Mouse (Mus musculus): ENCODE measurements around the gene Lrrc4. TPM values are rescaled to one million over a fixed set of nuclear protein-coding genes. Genes with fewer than 3 reads are reported as not detected.

The Lrrc4 gene
- polyA plus RNA-seq, 1 experiment from 2014 or later, result 2.7 TPM

GRCm38 (mm10) chr6:28737601-28738000, 93.9 kb downstream of the Lrrc4 start:
- no peaks in the 10 kb centered on the region for H3K27me3 ChIP-seq (ENCODE audit: control insufficient read depth, insufficient read depth, low read length)
- ATAC-seq (ENCODE audit: low FRiP score), result no peak
- WGBS, result 95% methylated on average over 1 of the region's 1 CpGs

DNA sequence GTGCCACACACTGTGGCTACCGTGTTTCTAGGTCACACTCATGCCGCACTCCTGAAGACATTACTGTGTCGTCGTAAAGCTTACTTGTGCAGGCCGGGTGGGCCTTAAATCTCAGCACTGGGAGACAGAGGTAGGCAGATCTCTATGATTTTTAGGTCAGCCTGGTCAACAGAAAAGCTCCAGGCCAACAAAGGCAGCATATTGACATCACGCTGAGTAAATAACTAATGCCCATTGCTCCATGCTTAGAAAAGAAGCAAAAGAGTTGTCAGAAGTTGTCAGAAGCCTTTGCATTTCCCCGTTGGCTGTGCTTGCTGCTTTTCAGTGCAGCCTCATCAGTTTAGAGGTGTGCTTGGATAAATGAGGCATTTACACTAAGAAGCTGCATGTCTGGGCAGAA, 94.9 kb downstream of the Lrrc4 start:
- WGBS, result 79% methylated on average over 7 of the region's 7 CpGs
- no peak overlapping the region for H3K27ac ChIP-seq (ENCODE audit: low read depth, low read length)
- no peak overlapping the region for H3K9ac ChIP-seq (ENCODE audit: low read length)
- no peak overlapping the region for H3K4me3 ChIP-seq (ENCODE audit: low read depth, low read length)
- H3K9me3 ChIP-seq (ENCODE audit: control insufficient read depth, low read length), result no peaks in the 10 kb centered on the region
- H3K4me2 ChIP-seq, result no peak overlapping the region
- no peak for ATAC-seq (ENCODE audit: low FRiP score)
- no peaks in the 10 kb centered on the region for H3K36me3 ChIP-seq (ENCODE audit: control insufficient read depth, insufficient read depth, low read length)
- DNase-seq (ENCODE audit: low spot score, missing footprints), result no peak
- no peaks in the 10 kb centered on the region for H3K27me3 ChIP-seq (ENCODE audit: control insufficient read depth, insufficient read depth, low read length)
- no peaks in the 10 kb centered on the region for H3K4me1 ChIP-seq (ENCODE audit: control insufficient read depth, insufficient read depth, low read length)

More at GRCm38 (mm10) chr6:28737601-28738000, 93.9 kb downstream of the Lrrc4 start:
- Histone ChIP-seq H3K36me3 (ENCODE audit: control insufficient read depth, insufficient read depth, low read length) (no peaks in the 10 kb centered on the region), H3K27ac (ENCODE audit: low read depth, low read length) (no peak overlapping the region), H3K9me3 (ENCODE audit: control insufficient read depth, low read length) (no peaks in the 10 kb centered on the region), H3K4me3 (ENCODE audit: low read depth, low read length) (no peak overlapping the region), H3K4me1 (ENCODE audit: control insufficient read depth, insufficient read depth, low read length) (no peaks in the 10 kb centered on the region), H3K4me2 (no peak overlapping the region), H3K9ac (ENCODE audit: low read length) (no peak overlapping the region)
- DNase-seq (ENCODE audit: low spot score, missing footprints), result no peak

DNA sequence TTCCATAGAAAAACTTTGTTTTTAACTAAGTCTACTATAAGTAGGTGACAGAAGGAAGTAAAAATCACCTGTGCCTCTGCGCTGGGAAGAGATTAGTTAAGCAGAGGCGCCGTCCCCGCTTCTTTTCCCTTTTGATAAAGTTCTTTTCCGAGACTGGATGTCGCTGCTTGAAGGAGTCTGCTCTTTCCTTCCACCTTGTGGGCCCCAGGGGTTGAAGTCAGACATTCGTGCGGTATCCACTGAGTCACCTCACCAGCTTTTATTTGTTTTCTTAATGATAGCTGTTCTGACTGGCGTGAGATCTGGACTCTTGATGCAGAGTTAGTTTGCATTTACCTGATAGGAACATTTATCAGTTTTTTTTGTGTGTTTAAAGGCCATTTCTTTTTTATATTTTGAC, 96.4 kb downstream of the Lrrc4 start:
- Histone ChIP-seq H3K4me1 (ENCODE audit: control insufficient read depth, insufficient read depth, low read length) (no peaks in the 10 kb centered on the region; the same call in 1 of the 2 replicates), H3K4me2 (no peak overlapping the region), H3K27ac (ENCODE audit: low read depth, low read length) (no peak overlapping the region), H3K4me3 (ENCODE audit: low read depth, low read length) (no peak overlapping the region), H3K36me3 (ENCODE audit: control insufficient read depth, insufficient read depth, low read length) (no peaks in the 10 kb centered on the region), H3K27me3 (ENCODE audit: control insufficient read depth, insufficient read depth, low read length) (no peaks in the 10 kb centered on the region), H3K9me3 (ENCODE audit: control insufficient read depth, low read length) (no peaks in the 10 kb centered on the region), H3K9ac (ENCODE audit: low read length) (no peak overlapping the region)
- ATAC-seq (ENCODE audit: low FRiP score) (no peak), DNase-seq (ENCODE audit: low spot score, missing footprints) (no peak)
- 83% methylated on average over 9 of the region's 9 CpGs for WGBS

DNA sequence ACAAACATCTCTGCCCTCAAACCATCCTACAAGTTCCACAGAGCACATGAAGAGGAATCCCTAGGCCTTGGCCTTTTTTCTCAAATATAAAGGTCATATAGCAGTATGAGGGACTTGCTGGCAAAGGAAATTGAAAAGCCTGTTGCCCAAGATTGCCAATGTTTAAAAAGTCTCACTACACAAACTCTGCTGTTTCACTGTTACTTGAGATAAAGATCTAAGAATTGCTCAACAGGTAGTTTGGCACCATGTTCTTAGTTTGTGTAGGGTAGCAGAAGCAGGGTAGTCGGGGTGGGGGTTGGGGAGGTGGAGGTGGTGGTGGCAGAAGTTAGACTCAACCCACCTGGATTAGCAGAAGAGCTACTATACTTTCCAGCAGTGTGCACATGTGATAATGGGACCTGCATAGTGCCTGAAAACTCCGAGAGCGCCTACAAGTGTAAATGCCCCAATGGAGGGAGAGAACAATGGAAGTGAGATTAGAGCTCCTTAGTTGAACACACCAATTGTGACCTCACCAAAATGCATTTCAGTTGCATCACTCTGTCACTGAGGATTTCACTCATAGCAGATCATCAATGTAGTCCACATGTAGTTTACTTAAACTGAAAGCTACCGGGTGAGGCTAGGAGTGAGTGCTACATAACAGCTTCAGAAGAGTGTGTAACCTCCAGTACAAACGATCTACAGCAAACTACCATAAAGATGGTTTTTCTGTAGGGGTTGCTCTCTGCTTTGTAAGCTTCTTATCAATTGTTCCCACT, 97.5 kb downstream of the Lrrc4 start:
- Histone ChIP-seq H3K4me1 (ENCODE audit: control insufficient read depth, insufficient read depth, low read length) (peaks cover 7% of the 10 kb centered on the region), H3K4me2 (no peak overlapping the region), H3K9ac (ENCODE audit: low read length) (no peak overlapping the region), H3K36me3 (ENCODE audit: control insufficient read depth, insufficient read depth, low read length) (no peaks in the 10 kb centered on the region), H3K27ac (ENCODE audit: low read depth, low read length) (no peak overlapping the region), H3K9me3 (ENCODE audit: control insufficient read depth, low read length) (no peaks in the 10 kb centered on the region), H3K4me3 (ENCODE audit: low read depth, low read length) (no peak overlapping the region), H3K27me3 (ENCODE audit: control insufficient read depth, insufficient read depth, low read length) (no peaks in the 10 kb centered on the region)
- 81% methylated on average over 5 of the region's 5 CpGs for WGBS
- no peak for DNase-seq (ENCODE audit: low spot score, missing footprints)
- ATAC-seq (ENCODE audit: low FRiP score), result no peak

GRCm38 (mm10) chr6:28731246-28731645, 100.3 kb downstream of the Lrrc4 start:
- no peak for ATAC-seq (ENCODE audit: low FRiP score)
- 93% methylated on average over 6 of the region's 6 CpGs for WGBS

GRCm38 (mm10) chr6:28729649-28730048, 101.9 kb downstream of the Lrrc4 start:
- Histone ChIP-seq H3K4me2 (no peak overlapping the region), H3K27ac (ENCODE audit: low read depth, low read length) (no peak overlapping the region), H3K27me3 (ENCODE audit: control insufficient read depth, insufficient read depth, low read length) (no peaks in the 10 kb centered on the region), H3K4me1 (ENCODE audit: control insufficient read depth, insufficient read depth, low read length) (peaks cover 9% of the 10 kb centered on the region), H3K4me3 (ENCODE audit: low read depth, low read length) (no peak overlapping the region), H3K9ac (ENCODE audit: low read length) (no peak overlapping the region), H3K36me3 (ENCODE audit: control insufficient read depth, insufficient read depth, low read length) (no peaks in the 10 kb centered on the region), H3K9me3 (ENCODE audit: control insufficient read depth, low read length) (no peaks in the 10 kb centered on the region)
- DNase-seq (ENCODE audit: low spot score, missing footprints) (no peak), ATAC-seq (ENCODE audit: low FRiP score) (no peak)
- WGBS, result 31% methylated on average over 2 of the region's 2 CpGs

More at GRCm38 (mm10) chr6:28731246-28731645, 100.3 kb downstream of the Lrrc4 start:
- Histone ChIP-seq H3K4me2 (no peak overlapping the region), H3K9ac (ENCODE audit: low read length) (no peak overlapping the region), H3K27ac (ENCODE audit: low read depth, low read length) (no peak overlapping the region), H3K4me3 (ENCODE audit: low read depth, low read length) (no peak overlapping the region), H3K9me3 (ENCODE audit: control insufficient read depth, low read length) (no peaks in the 10 kb centered on the region), H3K4me1 (ENCODE audit: control insufficient read depth, insufficient read depth, low read length) (peaks cover 7% of the 10 kb centered on the region), H3K36me3 (ENCODE audit: control insufficient read depth, insufficient read depth, low read length) (no peaks in the 10 kb centered on the region), H3K27me3 (ENCODE audit: control insufficient read depth, insufficient read depth, low read length) (no peaks in the 10 kb centered on the region)
- no peak for DNase-seq (ENCODE audit: low spot score, missing footprints)

GRCm38 (mm10) chr6:28729236-28729635, 102.3 kb downstream of the Lrrc4 start:
- no peak overlapping the region for H3K27ac ChIP-seq (ENCODE audit: low read depth, low read length)
- DNase-seq (ENCODE audit: low spot score, missing footprints), result no peak
- ATAC-seq (ENCODE audit: low FRiP score), result no peak
- H3K36me3 ChIP-seq (ENCODE audit: control insufficient read depth, insufficient read depth, low read length), result no peaks in the 10 kb centered on the region
- H3K9ac ChIP-seq (ENCODE audit: low read length), result no peak overlapping the region
- H3K9me3 ChIP-seq (ENCODE audit: control insufficient read depth, low read length), result no peaks in the 10 kb centered on the region
- H3K27me3 ChIP-seq (ENCODE audit: control insufficient read depth, insufficient read depth, low read length), result no peaks in the 10 kb centered on the region
- H3K4me3 ChIP-seq (ENCODE audit: low read depth, low read length), result no peak overlapping the region
- peaks cover 9% of the 10 kb centered on the region for H3K4me1 ChIP-seq (ENCODE audit: control insufficient read depth, insufficient read depth, low read length)
- WGBS, result 43% methylated on average over 3 of the region's 3 CpGs
- no peak overlapping the region for H3K4me2 ChIP-seq

GRCm38 (mm10) chr6:28724776-28725175, 106.8 kb downstream of the Lrrc4 start:
- H3K9ac ChIP-seq (ENCODE audit: low read length), result no peak overlapping the region
- H3K4me3 ChIP-seq (ENCODE audit: low read depth, low read length), result no peak overlapping the region
- no peak for ATAC-seq (ENCODE audit: low FRiP score)
- WGBS, result 72% methylated on average over 5 of the region's 5 CpGs
- no peak for DNase-seq (ENCODE audit: low spot score, missing footprints)
- no peak overlapping the region for H3K4me2 ChIP-seq
- H3K27me3 ChIP-seq (ENCODE audit: control insufficient read depth, insufficient read depth, low read length), result no peaks in the 10 kb centered on the region
- peaks cover 7% of the 10 kb centered on the region for H3K4me1 ChIP-seq (ENCODE audit: control insufficient read depth, insufficient read depth, low read length)
- no peak overlapping the region for H3K27ac ChIP-seq (ENCODE audit: low read depth, low read length)
- no peaks in the 10 kb centered on the region for H3K9me3 ChIP-seq (ENCODE audit: control insufficient read depth, low read length)
- H3K36me3 ChIP-seq (ENCODE audit: control insufficient read depth, insufficient read depth, low read length), result no peaks in the 10 kb centered on the region; the same call in 1 of the 2 replicates

DNA sequence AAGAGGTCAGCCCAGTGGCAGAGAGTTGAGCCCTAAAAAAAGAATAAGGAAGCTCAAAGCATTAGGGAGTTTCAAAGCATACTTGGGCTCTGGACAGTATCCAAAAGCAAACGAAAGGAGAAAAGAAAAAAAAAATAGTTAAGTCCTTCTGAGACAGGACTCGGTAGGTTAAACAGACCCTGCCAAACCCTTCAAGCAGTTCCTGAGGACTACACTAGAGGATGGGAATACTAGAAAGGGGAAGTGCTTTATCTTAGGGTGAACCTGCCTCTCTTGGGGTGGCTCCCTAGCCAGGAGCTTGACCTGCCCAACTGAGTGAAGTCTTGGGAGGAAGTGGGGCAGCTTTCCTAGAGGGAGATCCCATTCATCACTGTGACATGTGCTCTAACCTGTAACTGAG, 108.5 kb downstream of the Lrrc4 start:
- 86% methylated on average over 2 of the region's 2 CpGs for WGBS
- DNase-seq (ENCODE audit: low spot score, missing footprints) (no peak), ATAC-seq (ENCODE audit: low FRiP score) (no peak)
- Histone ChIP-seq H3K4me3 (ENCODE audit: low read depth, low read length) (no peak overlapping the region), H3K9ac (ENCODE audit: low read length) (no peak overlapping the region), H3K27me3 (ENCODE audit: control insufficient read depth, insufficient read depth, low read length) (no peaks in the 10 kb centered on the region), H3K4me2 (no peak overlapping the region), H3K4me1 (ENCODE audit: control insufficient read depth, insufficient read depth, low read length) (peaks cover 2% of the 10 kb centered on the region; the same call in 1 of the 2 replicates), H3K9me3 (ENCODE audit: control insufficient read depth, low read length) (no peaks in the 10 kb centered on the region), H3K27ac (ENCODE audit: low read depth, low read length) (no peak overlapping the region), H3K36me3 (ENCODE audit: control insufficient read depth, insufficient read depth, low read length) (no peaks in the 10 kb centered on the region; the same call in 1 of the 2 replicates)

All from midbrain, embryonic 11.5 days (tissue).